Mouse (Mus musculus) MN1 (cell line): ENCODE measurements around the gene Fgf15.
"Not testable (repeated sequence)": the region's sequence is repeated elsewhere in the genome, so short reads cannot be mapped to it uniquely, and the experiment has no call there.

Source experiments
- DNase-seq: peaks from one replicate; pipeline ENCODE4 v3.0.0-alpha.2; 2016; ENCODE audit warnings: low spot score

Gene Fgf15

DNA sequence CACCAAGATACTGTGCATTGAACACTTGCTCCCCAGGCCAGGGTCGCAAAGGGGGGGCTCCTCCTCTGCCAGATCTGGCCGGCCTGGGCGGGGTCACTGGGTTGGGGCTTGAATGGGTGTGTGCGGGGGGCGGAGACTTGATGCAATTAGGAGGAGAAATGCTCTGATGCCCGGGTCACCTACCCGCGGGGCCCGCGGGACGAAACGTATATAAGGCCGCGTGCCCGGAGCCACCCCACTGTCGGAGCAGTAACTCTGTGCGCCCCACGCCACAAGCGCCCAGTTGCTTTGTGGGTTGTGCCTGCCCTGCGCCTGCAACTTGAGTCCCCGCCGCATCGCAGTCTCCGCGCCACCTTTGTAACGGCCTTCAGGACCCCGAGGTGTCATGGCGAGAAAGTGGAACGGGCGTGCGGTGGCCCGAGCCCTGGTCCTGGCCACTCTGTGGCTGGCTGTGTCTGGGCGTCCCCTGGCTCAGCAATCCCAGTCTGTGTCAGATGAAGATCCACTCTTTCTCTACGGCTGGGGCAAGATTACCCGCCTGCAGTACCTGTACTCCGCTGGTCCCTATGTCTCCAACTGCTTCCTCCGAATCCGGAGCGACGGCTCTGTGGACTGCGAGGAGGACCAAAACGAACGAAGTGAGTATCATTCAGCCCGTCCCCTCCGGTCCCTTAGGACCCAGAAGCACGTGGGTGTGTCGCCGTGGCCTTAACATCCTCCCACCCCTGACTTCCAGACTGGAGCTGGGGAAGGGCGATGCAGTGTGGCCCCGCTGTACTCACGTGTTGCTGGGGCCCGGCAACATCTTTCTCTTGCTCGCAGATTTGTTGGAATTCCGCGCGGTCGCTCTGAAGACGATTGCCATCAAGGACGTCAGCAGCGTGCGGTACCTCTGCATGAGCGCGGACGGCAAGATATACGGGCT is at the start of gene Fgf15:
Gene Fgf15, plus strand, starts transcription at position 238 of the 925 bp plus-strand sequence.
- DNase-seq: peak; percentile 45

DNA sequence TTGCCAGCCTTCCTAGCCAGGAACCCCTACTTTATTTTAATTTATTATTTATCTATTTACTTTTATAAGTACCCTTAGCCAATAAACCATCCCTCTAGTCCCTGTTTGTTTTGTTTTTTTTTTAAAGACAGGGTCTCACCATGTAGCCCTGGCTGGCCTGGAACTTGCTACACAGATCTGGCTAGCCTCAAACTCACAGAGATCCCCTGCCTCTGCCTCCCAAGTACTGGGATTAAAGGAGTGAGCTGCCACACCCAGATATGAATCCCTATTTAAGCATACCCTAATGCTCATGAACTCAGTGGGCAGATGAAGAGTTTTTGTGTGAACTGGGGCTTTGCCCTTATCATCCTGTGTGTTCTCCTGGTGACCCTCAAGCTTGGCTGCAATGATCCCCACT is 49.3 kb upstream of the Fgf15 start, which contains the start of gene Fgf4:
Gene Fgf4, plus strand, starts transcription at position 301 of the 400 bp plus-strand sequence.
- no peak for DNase-seq

DNA sequence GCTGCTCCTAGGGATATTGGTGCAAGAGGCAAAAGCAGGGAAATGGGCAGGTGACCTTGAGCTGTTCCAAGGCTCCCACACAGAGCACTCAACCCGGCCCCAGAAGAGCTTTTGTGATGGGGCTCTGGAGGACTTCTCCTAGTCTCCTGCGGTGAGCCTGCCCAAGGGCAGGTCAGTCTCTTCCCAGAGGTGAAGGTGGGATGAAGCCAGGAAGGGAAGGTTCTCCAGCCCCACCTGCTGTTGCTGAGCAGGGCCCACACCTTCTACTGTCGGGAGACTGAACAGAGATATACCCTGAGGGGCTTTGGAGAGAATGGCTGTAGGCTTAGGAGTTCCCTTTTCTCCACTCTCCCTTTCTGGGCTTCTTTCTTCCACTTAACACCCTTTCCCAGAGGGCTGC is 45.0 kb upstream of the Fgf15 start:
- DNase-seq: no peak

DNA sequence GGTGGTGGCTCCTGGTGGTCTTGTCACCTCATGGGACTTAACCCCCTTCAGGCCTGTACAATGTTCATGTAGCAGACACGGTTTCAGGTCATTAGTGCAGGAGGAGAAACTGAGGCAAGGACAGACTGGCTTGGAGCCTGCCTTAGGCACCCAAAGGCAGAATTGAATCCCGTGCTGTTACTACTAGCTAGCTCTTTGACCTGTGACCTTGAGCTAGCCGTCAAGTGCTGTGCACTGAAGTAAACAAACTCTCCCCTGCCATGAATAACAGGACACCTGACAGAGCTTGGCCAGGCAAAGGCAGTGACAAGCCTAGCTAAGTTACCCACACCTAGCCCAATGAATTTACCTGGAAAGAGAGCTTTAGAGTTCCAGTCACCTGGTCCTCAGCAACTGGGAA is 41.4 kb upstream of the Fgf15 start:
- no peak for DNase-seq

DNA sequence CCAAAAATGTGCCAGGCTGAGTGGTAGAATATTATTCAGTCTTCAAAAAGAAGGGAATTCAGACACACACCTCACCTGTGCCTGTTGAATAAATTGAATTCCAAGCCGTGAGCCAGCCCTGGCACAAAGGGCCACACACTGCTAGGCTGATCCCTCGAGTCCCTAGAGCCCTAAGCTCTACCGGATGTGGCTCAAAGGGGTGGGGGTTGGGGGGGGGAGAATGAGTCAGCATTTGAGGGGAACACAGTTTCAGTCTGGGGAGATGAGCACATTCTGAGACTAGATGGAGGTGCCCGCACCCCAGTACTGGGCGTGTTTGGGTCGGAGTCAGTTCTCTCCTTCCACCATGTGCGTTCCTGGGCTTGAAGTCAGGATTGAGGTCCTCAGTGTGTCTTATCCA is 39.2 kb upstream of the Fgf15 start:
- DNase-seq: no peak

DNA sequence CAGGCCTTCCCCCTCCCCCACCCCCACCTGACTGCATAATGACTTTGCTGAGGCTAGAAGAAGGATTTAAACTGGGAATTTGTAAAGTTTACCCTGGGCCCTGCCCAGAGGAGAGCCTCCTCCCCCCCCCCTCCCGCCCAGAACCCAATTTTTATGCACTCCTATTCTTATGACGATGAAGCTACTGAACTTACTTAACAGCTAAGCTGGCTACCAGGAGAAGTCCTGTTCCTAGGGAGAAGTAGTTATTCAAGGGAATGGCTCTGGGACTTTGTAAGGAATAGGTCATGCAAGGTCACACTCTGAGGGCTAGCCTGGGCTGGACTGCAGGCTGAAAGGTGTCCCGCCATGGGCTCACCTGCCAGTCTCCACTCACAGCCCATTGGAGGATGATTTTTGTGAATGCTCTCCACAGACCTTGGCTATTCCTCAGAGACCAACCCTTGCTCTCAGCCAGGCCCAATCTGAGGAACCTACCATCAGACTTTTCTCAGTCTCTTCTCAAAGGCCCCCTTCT is 38.4 kb upstream of the Fgf15 start:
- no peak for DNase-seq

DNA sequence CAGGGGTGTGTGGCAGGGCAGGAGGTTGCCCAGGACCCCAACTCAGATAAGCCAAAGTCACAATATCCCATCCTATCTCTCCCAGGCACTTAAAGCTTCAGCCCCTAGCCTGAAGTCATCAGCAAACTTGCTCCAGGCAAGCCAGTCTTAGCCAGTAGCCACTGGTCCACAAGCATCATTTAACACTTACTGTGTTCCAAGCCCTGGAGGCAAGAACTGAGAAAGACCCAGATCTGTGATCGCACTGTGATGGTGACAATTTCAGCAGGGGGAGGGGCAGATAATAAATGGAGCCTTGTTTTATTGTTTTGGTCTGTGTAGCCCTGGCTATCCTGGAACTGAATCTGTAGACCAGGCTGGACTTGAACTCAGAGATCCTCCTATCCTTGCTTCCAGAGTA is 37.6 kb upstream of the Fgf15 start:
- no peak for DNase-seq

DNA sequence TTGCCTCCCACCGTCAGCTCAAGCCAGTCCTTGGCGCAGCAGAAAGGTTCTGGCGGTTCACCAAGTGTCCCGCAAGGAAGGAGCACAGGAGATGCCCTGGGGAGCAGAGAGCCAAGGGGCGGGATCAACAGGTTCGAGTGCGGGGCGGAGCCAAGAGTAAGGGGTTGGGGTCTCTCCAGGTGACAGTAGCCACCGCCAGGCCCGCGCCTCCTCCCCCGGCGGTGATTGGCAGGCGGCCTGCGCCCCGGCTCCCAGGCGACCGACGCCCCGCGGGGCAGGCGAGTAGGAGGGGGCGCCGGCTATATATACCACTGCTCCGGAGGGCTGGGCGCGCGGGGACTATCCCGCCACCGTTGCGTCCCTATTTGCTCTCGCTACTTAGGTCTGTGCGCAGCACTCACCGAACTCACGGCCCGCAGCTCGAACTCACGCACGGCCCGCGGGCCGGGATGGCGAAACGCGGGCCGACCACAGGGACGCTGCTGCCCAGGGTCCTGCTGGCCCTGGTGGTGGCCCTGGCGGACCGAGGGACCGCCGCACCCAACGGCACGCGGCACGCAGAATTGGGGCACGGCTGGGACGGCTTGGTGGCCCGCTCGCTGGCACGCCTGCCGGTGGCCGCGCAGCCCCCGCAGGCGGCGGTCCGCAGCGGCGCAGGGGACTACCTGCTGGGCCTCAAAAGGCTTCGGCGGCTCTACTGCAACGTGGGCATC is 35.1 kb upstream of the Fgf15 start:
- no peak for DNase-seq

DNA sequence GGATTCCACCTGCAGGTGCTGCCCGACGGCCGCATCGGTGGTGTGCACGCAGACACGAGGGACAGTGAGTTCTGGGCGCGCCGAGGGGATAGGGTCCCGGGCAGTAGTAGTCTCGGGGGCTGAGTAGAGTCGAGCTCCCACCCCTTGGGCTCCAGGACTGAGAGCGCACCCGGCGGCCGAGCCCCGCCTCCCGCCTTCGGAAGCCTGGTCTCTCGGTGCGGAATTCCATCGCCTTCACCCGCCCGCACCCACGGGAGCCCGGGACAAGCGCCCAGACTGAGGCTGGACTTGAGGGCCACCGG is 34.6 kb upstream of the Fgf15 start:
- no peak for DNase-seq

DNA sequence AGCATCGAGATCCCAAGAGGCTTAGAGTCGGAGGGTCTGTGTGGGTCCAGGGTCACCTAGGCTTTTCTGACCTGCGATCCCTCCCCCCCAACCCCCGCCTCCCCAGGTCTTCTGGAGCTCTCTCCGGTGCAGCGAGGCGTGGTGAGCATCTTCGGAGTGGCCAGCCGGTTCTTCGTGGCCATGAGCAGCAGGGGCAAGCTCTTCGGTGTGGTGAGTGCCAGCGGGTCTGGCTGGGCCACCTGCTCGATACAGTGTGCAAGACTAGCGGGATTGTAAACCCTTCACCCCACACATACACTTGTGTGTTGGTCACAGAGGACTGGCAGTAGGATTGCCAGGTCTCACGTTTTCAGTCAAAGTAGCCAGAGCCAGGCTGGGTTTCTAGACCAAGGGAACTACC is 34.2 kb upstream of the Fgf15 start:
- no peak for DNase-seq

DNA sequence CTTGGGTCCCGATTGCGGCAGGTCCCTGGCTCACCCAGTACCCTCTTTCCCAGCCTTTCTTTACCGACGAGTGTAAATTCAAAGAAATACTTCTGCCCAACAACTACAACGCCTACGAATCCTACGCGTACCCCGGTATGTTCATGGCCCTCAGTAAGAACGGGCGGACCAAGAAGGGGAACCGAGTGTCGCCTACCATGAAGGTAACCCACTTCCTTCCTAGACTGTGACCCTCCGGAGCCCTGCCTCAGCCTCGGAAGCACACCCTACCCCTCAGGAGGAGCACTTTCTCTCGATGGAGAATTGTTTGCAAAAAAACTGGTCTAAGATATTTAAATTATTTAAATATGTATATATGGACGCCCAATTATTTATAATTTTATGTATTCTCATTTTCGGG is 33.6 kb upstream of the Fgf15 start:
- no peak for DNase-seq

DNA sequence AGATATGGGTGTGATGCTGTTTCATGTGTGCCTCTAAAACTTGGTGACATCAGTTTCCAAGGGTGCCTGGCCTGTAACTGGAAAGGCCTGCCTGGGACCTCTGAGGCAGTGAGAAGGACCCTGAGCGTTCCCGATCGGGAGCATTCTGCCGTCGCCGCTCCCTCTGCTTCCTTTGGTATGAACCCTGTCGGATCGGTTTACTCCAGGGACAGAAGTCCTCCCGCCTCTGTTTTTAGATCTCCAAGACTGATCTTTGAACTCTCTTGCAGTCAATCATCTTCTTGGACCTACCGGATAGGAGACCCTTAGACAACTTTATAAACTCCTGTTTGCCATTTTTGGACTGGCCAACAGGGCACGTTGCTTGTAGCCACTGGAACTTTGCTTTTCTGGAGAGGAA is 33.1 kb upstream of the Fgf15 start:
- DNase-seq: no peak

DNA sequence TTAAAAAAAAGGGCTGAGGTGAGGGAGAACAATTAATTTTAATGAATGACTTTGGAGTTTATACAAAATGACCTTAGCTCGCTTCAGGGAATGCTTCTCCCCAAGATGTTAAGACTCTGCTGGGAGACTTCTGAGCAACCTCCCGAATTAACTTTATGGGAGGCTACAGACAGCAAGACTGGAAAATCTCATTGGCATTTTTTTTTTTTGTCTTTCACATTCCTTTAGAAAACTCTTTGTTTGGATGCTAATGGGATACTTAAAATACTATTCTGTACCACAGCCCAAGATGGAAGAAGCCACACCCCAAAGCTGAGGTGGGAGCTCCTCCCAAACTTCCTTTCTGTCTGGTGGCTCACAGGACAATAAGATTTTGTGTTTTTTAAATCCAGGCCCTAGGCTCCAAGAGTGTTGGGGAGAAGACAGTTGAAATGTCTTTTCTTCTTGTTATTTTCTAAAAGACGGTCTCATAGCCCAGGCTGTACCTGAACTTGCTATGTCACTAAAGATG is 32.1 kb upstream of the Fgf15 start:
- no peak for DNase-seq

DNA sequence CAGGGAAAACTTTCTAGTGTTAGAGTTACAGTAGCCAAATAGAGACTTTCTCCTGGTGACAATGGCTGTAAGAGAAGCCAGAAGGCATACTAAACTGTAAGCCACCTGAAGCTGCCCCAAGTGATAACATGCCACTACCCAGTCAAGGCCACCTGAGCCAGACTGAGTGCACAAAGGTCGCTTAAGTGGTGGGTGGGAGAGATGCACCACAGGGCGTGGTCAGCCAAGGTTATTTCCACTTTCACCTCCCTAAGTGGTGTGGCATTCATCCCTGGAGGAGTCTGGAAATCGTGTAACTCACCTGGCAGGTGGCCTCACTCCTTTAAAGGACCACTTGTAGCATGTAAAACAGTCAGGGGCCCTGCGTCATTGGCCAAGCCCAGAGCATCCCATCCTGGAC is 29.2 kb upstream of the Fgf15 start:
- DNase-seq: no peak

DNA sequence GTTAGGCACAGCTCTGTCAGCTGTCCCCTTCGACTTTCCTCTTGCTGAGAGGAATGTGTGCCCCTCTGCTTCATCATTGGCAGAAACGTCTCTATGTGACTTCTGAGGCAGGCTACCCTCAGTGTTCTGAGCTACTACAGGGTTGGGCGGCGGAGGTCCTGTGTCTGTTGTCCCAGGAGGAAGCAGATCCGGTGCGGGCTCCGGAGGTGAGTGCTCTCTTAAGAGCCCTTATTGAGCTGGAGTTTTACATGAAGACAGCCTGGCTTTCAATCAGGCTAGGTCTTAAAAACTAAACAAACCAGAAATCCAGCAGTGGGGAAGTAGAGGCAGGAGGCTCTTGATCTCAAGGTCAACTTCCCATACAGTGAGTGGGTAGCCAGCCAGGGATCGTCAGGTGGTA is 28.7 kb upstream of the Fgf15 start:
- no peak for DNase-seq

DNA sequence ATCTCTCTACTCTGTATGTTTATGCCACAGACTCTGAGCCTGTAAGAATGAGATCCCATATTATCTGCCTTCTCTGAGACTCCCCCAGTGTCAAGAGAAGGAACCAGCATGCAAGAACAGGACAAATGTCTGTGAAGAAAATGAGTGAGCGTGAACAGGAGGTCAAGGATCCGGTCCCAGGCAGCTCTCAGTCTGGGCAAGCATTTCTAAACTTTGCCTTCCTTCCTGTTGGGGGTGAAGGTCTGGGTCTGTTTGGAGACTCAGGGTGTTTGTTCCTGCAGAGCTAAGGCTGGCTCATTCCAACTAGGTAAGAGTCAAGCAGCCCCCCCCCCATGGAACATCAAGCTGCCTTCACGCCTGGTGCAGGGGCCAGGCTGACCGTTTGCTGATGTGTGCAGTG is 23.9 kb upstream of the Fgf15 start:
- no peak for DNase-seq

DNA sequence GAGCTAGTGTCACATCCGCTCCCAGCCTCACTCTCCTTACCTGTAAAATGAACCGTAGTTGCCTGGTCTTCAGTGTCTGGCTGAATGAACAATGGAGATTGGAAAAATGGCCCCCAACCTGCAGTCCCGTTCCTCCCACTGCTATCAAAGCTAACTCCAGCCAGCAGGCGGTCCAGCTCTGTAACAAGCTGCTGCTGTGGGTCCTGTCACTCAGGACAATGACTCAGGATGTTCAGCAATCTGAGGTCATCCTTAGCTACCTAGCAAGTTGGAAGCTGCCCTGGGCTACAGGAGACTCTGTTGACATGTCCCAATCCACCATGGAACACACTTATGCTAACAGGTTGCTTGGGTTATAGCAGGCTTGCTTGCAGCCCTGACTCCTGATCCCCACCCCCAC is 23.2 kb upstream of the Fgf15 start:
- DNase-seq: no peak

DNA sequence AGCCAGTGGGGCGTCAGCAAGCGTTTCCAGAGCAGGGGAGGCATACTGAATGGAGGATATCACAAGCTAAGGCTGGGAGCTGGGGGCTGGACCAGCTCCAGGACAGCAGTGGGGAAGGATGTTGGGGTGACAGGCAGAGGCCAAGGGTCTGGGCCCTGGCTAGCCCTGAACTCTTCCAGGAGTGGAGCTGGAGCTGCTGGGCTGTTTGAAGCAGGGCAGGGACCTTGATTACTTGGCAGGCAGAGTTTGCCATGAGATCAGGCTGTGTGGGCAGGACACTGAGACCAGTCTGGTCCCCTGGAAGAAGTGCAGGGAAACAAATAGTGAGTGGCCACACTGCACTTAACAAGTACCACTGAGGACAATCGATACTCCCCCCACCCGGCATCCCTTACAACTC is 22.1 kb upstream of the Fgf15 start:
- no peak for DNase-seq

DNA sequence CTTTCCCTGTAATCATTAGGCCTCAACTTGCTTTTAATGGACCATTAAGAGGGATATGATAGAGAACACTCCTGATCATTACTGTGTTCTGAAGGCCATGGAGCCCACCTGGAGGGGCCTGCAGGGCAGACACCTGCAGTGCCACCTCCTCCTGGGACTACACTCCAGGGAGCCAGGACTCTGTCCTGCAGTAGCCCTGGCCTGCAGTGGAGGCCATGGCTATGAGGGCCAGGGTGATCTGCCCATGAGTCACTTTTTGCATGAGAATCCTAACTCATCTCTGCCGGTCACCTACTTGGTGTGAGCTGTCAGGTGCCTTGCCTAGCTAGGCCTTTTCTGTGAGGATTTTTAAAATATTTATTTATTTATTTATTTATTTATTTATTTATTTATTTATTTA is 17.9 kb upstream of the Fgf15 start:
- DNase-seq: no peak

DNA sequence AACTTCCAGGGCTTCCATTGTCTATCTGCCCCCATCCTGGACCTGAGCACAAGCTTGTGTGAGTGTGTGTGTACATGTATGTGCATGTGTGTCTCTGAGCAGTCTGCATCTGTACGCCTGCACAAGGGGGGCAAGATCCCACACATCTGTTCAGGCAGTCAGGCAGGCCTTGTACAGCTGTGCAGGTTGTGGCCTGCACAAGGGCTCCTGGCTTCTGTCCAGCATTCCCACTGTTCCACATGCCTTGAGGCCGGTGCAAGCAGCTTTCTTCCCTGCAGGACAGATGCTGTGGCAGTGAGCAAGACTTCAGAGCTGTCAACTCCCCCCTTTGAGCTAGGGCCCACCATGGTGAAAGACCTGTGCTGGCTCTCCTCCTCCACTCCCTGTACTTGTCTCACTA is 13.2 kb upstream of the Fgf15 start:
- DNase-seq: peak; percentile 11

DNA sequence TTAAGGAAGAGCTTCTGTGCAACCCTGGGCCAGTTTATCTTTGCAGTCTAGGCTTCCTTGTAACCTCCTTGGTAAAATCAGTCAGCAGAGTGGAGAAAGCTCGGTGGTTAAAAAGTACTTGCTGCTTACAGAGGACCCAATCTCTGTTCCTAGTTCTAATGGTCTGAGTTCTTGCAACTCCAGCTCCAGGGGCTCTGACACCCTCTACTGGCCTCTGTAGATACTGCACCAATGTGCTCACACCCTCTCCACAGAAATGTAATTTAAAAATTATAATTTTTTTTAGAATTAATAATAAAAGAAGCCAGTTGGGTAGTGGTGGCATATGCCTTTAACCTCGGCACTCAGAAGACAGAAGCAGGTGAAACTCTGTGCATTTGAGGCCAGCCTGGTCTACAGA is 8.7 kb upstream of the Fgf15 start:
- no peak for DNase-seq

DNA sequence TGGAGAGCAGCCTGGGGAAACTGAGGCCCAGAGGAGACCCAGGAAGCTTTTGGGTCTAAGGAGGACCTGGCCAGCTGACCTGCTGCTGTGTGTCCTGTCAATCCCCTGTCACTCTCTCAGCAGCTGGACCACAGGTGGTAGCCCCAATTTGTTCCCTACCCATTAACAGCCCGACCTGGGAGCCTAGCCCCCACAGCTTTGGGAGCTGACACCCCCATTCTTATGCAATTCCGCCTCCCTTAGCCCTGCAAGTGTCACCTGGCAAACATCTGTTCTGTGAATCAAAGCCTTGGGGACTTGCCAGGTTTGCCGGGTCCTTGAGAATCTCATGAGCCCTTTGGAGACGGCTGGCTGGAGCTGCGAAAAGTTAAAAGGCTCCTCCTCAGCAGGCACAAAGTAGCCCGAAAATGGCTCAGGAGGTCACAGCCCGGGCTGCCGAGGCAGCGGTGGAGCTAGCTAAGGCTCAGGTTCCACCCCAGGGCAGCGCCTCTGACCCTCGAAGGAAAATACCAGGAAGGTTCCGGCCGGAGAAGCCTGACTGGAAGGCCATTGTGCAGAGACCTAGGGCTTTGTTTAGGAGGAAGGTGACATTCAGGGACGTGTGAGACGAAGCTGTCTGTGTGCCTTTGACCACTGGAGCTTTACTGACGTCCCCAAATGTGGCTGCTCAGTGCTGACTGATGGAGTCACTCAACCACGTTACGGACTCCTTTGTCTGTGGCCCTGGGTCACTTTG is 7.6 kb upstream of the Fgf15 start:
- no peak for DNase-seq

DNA sequence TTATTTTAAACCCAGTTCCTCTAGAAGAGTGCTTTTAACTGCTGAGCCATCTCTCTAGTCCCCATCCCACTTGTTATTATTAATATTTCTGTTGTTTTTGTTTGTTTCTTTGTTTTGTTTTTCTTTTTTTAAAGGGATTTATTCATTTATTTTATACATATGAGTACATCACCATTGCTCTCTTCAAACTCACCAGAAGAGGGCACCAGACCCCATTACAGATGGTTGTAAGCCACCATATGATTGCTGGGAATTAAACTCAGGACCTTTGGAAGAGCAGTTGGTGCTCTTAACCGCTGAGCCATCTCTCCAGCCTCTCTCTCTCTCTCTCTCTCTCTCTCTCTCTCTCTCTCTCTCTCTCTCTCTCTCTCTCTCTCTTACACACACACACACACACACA is 5.7 kb upstream of the Fgf15 start:
- not testable (repeated sequence) for DNase-seq
